Mouse (Mus musculus): ENCODE data around the gene Nucb1.

GRCm38 (mm10) chr7:45446589-45446988 lies 63.6 kb downstream of the Nucb1 start:
- TF ChIP-seq CTCF (IDR thresholded peaks at IDR 0.05; ENCODE audit: low read depth) (no peak), EP300 (optimal IDR thresholded peaks at IDR 0.05) (no peak)

All from stomach, postnatal 0 days (tissue).